Mouse (Mus musculus) forebrain, embryonic 14.5 days (tissue): ENCODE measurements around the gene Tspan8. TPM values are rescaled to one million over a fixed set of nuclear protein-coding genes. Genes with fewer than 3 reads are reported as not detected.

Source experiments
- ATAC-seq: fragments of 200-750 bp; cut with Nextera tagmentation; 2 replicates; pipeline ENCODE4 v1.8.0; 2017; ENCODE audit warnings: mild to moderate bottlenecking, moderate library complexity
- DNase-seq: peaks from one replicate; pipeline ENCODE4 v3.0.0-alpha.2; 2015; ENCODE audit warnings: low spot score
- H3K27ac ChIP-seq: fragments of 300-500 bp; sonication (generic); 2 replicates; pipeline ENCODE4 v1.5.1; 2014; ENCODE audit warnings: low read depth, mild to moderate bottlenecking, control low read depth, low read length, moderate library complexity
- H3K27me3 ChIP-seq: fragments of 300-500 bp; sonication (generic); replicated peaks from 2 replicates; pipeline ENCODE4 v1.6.1; 2014; ENCODE audit warnings: low read length, control low read depth, mixed read lengths; ENCODE audit not compliant: control insufficient read depth, insufficient read depth
- H3K36me3 ChIP-seq: fragments of 300-500 bp; sonication (generic); 2 replicates; pipeline ENCODE4 v1.6.1; 2014; ENCODE audit warnings: low read length, control low read depth; ENCODE audit not compliant: control insufficient read depth, insufficient read depth
- H3K4me1 ChIP-seq: fragments of 300-500 bp; sonication (generic); 2 replicates; pipeline ENCODE4 v1.6.1; 2014; ENCODE audit warnings: antibody characterized with exemption, low read length, control low read depth; ENCODE audit not compliant: control insufficient read depth, insufficient read depth
- H3K4me2 ChIP-seq: fragments of 300-500 bp; sonication (generic); 2 replicates; pipeline ENCODE4 v1.6.1; 2014; ENCODE audit warnings: mild to moderate bottlenecking, control low read depth, low read length
- H3K4me3 ChIP-seq: fragments of 300-500 bp; sonication (generic); 2 replicates; pipeline ENCODE4 v1.5.1; 2014; ENCODE audit warnings: low read depth, low read length, control low read depth
- H3K9ac ChIP-seq: fragments of 300-500 bp; sonication (generic); 2 replicates; pipeline ENCODE4 v1.6.1; 2014; ENCODE audit warnings: mild to moderate bottlenecking, low read length, control low read depth, moderate library complexity
- H3K9me3 ChIP-seq: fragments of 300-500 bp; sonication (generic); replicated peaks from 2 replicates; pipeline ENCODE4 v1.6.1; 2016; ENCODE audit warnings: low read length, control low read depth, mixed read lengths; ENCODE audit not compliant: control insufficient read depth
- WGBS: fragments of 180-500 bp; shearing (Covaris S2); extraction: QIAGEN DNeasy Blood & Tissue Kit; methylation state at CpG from one replicate; pipeline ENCODE4 v1.1.7; 2014; 5-methylcytosine and 5-hydroxymethylcytosine counted together
- polyA plus RNA-seq: library from polyadenylated mRNA; unstranded; fragments of >200 nt; fragmentation: Nextera tagmentation; extraction: Ambion mirVana; gene quantifications from 2 replicates; pipeline ENCODE4 v1.2.1, GENCODE M21; 2014

Tspan8 gene
- polyA plus RNA-seq, 1 experiment from 2014 or later, result 0.34 TPM

DNA sequence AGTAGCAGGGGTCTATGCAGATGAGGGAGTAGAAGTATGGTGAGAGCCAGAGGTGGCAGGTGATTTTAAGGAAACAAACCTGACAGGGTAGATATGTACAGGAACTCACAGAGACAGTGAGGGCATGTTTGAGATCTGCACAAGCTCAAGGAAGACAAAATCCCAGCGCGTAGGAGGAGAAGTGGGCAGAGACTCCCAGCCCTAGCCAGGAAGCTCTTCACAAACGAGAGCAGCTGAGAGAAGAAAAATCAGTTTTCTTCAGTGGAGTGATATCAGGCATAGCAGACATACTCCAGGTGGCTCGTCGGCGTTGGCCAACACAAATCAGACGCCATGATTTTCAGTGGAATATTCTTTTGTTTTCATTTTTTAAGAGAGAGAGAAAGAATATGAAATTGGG, 8.7 kb downstream of the Tspan8 start:
- 92% methylated on average over 7 of the region's 7 CpGs for WGBS

DNA sequence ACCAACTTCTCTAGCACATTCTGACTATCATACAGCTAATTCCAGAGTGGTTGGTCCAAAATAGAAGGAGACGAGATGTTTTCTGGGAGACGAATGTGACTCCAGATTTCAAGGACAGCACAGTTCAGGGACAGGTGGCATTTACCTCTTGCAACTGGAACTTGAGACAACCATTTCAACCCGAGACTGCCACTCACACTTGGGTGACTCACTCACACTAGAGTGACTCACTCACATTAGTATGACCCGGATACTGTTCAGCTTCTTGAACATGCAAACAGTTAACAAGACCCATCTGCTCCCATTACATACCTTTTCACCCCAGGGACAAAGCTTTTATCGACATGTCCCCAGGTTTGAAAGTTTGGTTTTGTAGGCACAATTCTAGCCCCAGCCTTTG, 12.2 kb downstream of the Tspan8 start:
- H3K4me1 ChIP-seq, result no peaks in the 10 kb centered on the region
- H3K9me3 ChIP-seq, result no peaks in the 10 kb centered on the region
- no peak overlapping the region for H3K27ac ChIP-seq
- ATAC-seq (no peak), DNase-seq (no peak)
- H3K27me3 ChIP-seq, result no peaks in the 10 kb centered on the region
- no peak overlapping the region for H3K9ac ChIP-seq
- H3K4me3 ChIP-seq, result no peak overlapping the region
- no peak overlapping the region for H3K4me2 ChIP-seq
- 88% methylated on average over 5 of the region's 5 CpGs for WGBS
- no peaks in the 10 kb centered on the region for H3K36me3 ChIP-seq

More for the DNA sequence above, 8.7 kb downstream of the Tspan8 start:
- no peak for ATAC-seq
- Histone ChIP-seq H3K4me3 (no peak overlapping the region), H3K9ac (no peak overlapping the region), H3K4me1 (no peaks in the 10 kb centered on the region), H3K27ac (no peak overlapping the region), H3K36me3 (no peaks in the 10 kb centered on the region), H3K4me2 (no peak overlapping the region), H3K9me3 (no peaks in the 10 kb centered on the region), H3K27me3 (no peaks in the 10 kb centered on the region)
- no peak for DNase-seq

DNA sequence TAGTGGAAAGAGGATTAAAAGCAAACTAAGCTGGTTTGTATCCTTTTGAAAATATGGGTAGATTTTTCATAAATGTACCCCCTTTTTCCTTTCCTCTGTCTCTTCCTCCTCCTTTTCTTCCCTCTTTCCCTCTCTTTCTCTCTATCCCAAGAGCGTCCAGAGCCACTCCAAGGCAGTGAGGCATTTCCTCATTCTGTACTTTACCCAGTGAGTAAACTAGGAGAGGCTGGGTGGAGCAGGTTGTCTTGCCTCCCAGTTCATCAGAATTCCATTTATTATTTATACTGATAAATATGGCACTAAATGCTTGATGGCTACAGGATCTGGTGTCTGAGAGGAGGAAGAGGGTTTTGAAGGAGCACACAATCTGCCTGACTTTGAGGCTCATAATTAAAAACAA, 13.1 kb downstream of the Tspan8 start:
- H3K4me1 ChIP-seq, result no peaks in the 10 kb centered on the region
- ATAC-seq, result no peak
- H3K9ac ChIP-seq, result no peak overlapping the region
- no peak overlapping the region for H3K4me2 ChIP-seq
- H3K36me3 ChIP-seq, result no peaks in the 10 kb centered on the region
- H3K27me3 ChIP-seq, result no peaks in the 10 kb centered on the region
- no peak overlapping the region for H3K4me3 ChIP-seq
- 83% methylated on average over 1 of the region's 1 CpGs for WGBS
- no peak for DNase-seq
- no peaks in the 10 kb centered on the region for H3K9me3 ChIP-seq
- H3K27ac ChIP-seq, result no peak overlapping the region

DNA sequence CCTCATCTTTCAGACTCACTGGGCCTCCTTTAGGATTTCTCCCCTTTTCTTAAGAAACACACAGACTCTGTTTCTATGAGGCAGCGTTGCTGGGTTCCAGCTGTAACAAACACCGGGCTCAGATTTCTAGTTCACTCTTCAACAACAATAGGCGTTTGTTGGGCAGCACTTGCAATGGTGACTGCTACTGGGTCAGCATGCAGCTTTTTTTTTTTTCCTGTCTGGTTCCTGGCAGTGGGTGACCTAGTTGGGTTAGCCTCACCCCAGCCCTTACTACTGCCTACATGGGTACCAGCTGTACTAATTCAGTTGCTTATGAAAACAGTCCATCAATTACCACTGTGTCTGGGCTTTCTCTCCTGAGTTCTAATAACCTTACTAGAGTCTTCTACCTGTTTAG, 14.1 kb downstream of the Tspan8 start:
- no peaks in the 10 kb centered on the region for H3K4me1 ChIP-seq
- H3K36me3 ChIP-seq, result no peaks in the 10 kb centered on the region
- H3K27me3 ChIP-seq, result no peaks in the 10 kb centered on the region
- no peak overlapping the region for H3K27ac ChIP-seq
- DNase-seq (no peak), ATAC-seq (no peak)
- no peaks in the 10 kb centered on the region for H3K9me3 ChIP-seq
- H3K9ac ChIP-seq, result no peak overlapping the region
- 63% methylated on average over 3 of the region's 3 CpGs for WGBS
- no peak overlapping the region for H3K4me3 ChIP-seq
- H3K4me2 ChIP-seq, result no peak overlapping the region

DNA sequence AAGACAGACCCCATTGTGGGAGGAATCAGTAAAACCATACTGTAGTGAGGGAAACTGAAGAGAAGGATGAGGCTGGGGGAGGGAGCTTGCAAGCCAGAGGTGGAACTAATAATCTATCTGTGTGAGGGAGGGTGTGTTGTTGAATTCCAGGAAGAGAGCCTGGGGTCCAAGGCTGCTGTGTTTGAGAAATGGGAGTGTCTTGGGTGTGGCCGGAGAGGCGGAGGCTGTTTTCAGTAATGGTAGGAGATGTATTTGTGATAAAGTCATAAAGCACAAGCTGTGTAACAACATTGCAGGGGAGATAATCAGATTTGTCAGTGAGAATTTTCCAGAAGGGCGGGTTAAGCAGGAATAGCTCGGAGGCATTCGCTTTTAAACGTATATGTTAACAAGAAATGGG, 17.4 kb downstream of the Tspan8 start:
- Histone ChIP-seq H3K4me1 (no peaks in the 10 kb centered on the region), H3K27me3 (no peaks in the 10 kb centered on the region), H3K9ac (no peak overlapping the region), H3K9me3 (no peaks in the 10 kb centered on the region), H3K4me3 (no peak overlapping the region), H3K27ac (no peak overlapping the region), H3K4me2 (no peak overlapping the region), H3K36me3 (no peaks in the 10 kb centered on the region)
- DNase-seq, result no peak
- ATAC-seq, result no peak
- 92% methylated on average over 6 of the region's 6 CpGs for WGBS

DNA sequence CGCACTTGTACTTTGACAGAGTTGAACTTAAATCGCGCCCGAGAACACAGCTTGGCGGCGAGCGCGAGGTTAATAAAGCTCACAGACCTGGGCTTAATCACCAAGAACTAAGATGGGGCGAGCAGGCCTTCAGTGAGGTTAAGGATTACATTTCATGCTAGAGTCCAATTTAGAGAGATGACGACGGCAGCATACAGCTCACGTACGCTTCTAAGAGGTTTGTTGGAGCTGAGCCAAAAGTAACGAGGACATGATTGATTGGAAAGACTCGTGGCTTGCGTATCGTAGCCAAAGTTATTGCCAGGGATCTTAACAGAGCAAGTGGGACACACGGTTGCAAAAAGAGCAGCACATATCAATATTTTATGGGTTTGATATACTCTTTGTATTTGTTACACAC, 30.3 kb downstream of the Tspan8 start:
- Histone ChIP-seq H3K4me2 (no peak overlapping the region), H3K27me3 (no peaks in the 10 kb centered on the region), H3K9me3 (no peaks in the 10 kb centered on the region), H3K9ac (no peak overlapping the region), H3K4me3 (no peak overlapping the region), H3K4me1 (0 out of 2 replicates have a peak, but pooled peaks cover 3% of the 10 kb centered on the region), H3K27ac (no peak overlapping the region), H3K36me3 (no peaks in the 10 kb centered on the region)
- peak; percentile 70 for DNase-seq
- 55% methylated on average over 18 of the region's 18 CpGs for WGBS
- ATAC-seq, result no peak; the same call in 1 of the 2 replicates

DNA sequence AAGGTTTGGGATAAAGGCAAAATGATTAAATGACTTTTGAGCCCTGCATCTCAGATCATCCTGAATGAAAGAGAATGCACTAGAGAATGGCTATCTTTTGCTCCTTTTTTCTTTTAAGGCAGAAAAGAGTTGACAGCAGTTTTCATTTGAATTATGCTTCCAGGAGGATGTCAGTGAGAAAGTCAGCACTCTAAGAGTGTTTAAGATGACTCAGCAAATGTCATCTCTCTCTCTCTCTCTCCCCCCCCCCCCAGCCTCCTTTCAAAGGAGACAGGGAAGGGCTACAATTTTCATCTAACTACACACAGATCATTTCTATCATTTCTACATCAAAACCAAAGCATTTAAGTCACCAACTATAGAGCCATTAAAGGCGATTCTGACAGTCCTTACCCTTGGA, 31.9 kb downstream of the Tspan8 start:
- ATAC-seq (no peak), DNase-seq (no peak)
- WGBS, result 100% methylated on average over 1 of the region's 1 CpGs

DNA sequence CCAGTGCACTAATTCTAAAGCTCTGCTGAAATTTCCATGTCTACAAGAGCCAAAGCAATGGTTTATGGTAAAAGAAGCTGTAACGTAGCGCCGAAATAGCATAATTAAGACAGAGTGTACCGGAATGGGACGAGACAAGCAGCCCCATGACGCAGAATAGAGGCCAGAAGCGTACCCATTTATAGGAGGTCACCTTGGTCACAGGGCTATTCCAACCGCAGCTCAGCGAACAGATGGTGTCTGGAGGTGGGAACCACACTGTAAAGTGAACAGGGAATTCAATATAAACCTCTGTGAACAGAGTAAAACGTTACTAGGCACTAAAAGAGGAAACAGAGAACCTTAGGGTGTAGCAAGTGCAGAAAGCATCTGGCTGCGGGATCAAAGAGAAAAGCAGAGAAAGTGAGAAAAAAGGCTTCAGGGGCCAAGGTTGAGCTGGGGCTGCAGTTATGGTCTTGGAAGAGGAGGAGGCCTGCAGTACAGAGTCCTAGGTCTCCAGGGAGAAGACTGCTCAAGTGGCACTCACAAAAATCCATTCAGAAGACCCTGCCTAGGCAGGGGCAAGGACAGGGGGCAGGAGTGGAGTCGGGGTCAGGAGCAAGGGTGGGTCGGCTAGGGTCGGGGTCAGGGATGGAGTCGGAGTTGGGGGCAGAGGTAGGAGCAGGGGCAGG, 43.7 kb downstream of the Tspan8 start:
- Histone ChIP-seq H3K27me3 (no peaks in the 10 kb centered on the region), H3K36me3 (no peaks in the 10 kb centered on the region), H3K4me2 (no peak overlapping the region), H3K4me3 (no peak overlapping the region), H3K9ac (no peak overlapping the region), H3K27ac (no peak overlapping the region), H3K9me3 (no peaks in the 10 kb centered on the region), H3K4me1 (no peaks in the 10 kb centered on the region)
- ATAC-seq, result no peak
- no peak for DNase-seq
- 86% methylated on average over 14 of the region's 15 CpGs for WGBS

More for the DNA sequence above, 31.9 kb downstream of the Tspan8 start:
- no peak overlapping the region for H3K9ac ChIP-seq
- no peak overlapping the region for H3K4me3 ChIP-seq
- H3K4me1 ChIP-seq, result 0 out of 2 replicates have a peak, but pooled peaks cover 3% of the 10 kb centered on the region
- no peak overlapping the region for H3K27ac ChIP-seq
- no peaks in the 10 kb centered on the region for H3K36me3 ChIP-seq
- H3K27me3 ChIP-seq, result no peaks in the 10 kb centered on the region
- H3K4me2 ChIP-seq, result no peak overlapping the region
- no peaks in the 10 kb centered on the region for H3K9me3 ChIP-seq

DNA sequence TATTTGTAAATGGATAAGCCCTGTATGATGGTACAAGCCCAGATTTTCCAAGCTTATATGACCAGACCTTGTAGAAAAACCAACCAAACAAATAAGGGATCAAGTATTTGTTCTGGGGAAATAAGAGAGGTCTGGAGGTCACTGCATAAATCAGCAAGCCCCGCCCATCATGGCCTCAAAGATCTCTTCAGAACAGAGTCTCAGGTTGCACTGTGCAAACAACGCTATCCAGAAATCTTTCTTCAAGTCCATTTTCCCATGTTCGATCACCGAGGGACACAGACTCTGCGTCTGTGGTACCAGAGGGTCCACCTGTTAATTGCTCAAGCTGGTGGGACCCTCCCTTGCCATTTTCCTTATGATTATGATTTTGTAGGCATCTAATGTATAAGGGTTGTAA, 45.3 kb downstream of the Tspan8 start:
- Histone ChIP-seq H3K4me1 (no peaks in the 10 kb centered on the region), H3K9me3 (no peaks in the 10 kb centered on the region), H3K4me2 (no peak overlapping the region), H3K4me3 (no peak overlapping the region), H3K36me3 (no peaks in the 10 kb centered on the region), H3K27ac (no peak overlapping the region), H3K27me3 (no peaks in the 10 kb centered on the region), H3K9ac (no peak overlapping the region)
- DNase-seq (no peak), ATAC-seq (no peak)
- WGBS, result 87% methylated on average over 5 of the region's 5 CpGs
